Mouse (Mus musculus) midbrain, postnatal 0 days (tissue): ENCODE measurements around the gene Slc34a2. TPM values are rescaled to one million over a fixed set of nuclear protein-coding genes. Genes with fewer than 3 reads are reported as not detected.

ENCODE experiments used
- ATAC-seq: fragments of 200-750 bp; cut with Nextera tagmentation; 2 replicates; pipeline ENCODE4 v1.8.0; 2017; ENCODE audit warnings: moderate number of reproducible peaks, mild to moderate bottlenecking, moderate TSS enrichment, moderate library complexity; ENCODE audit not compliant: low FRiP score
- DNase-seq: peaks from one replicate; pipeline ENCODE4 v3.0.0-alpha.2; 2015; ENCODE audit warnings: low spot score
- H3K27ac ChIP-seq: fragments of 300-500 bp; sonication (generic); 2 replicates; pipeline ENCODE4 v1.5.1; 2014; ENCODE audit warnings: low read depth, mild to moderate bottlenecking, low read length, mixed read lengths
- H3K27me3 ChIP-seq: fragments of 300-500 bp; sonication (generic); 2 replicates; pipeline ENCODE4 v1.6.1; 2014; ENCODE audit warnings: low read length, control low read depth, mixed read lengths; ENCODE audit not compliant: insufficient read depth
- H3K36me3 ChIP-seq: fragments of 300-500 bp; sonication (generic); 2 replicates; pipeline ENCODE4 v1.6.1; 2014; ENCODE audit warnings: low read length, control low read depth, mixed read lengths; ENCODE audit not compliant: insufficient read depth
- H3K4me1 ChIP-seq: fragments of 300-500 bp; sonication (generic); 2 replicates; pipeline ENCODE4 v1.6.1; 2014; ENCODE audit warnings: mild to moderate bottlenecking, control low read depth, antibody characterized with exemption, low read length, mixed read lengths; ENCODE audit not compliant: insufficient read depth
- H3K4me2 ChIP-seq: fragments of 300-500 bp; sonication (generic); 2 replicates; pipeline ENCODE4 v1.6.1; 2014; ENCODE audit warnings: low read depth, mild to moderate bottlenecking, low read length, mixed read lengths; ENCODE audit not compliant: poor library complexity, severe bottlenecking
- H3K4me3 ChIP-seq: fragments of 300-500 bp; sonication (generic); 2 replicates; pipeline ENCODE4 v1.5.1; 2014; ENCODE audit warnings: low read depth, mild to moderate bottlenecking, low read length, moderate library complexity
- H3K9ac ChIP-seq: fragments of 300-500 bp; sonication (generic); replicated peaks from 2 replicates; pipeline ENCODE4 v1.6.1; 2014; ENCODE audit warnings: mild to moderate bottlenecking, low read length, moderate library complexity, mixed read lengths; ENCODE audit not compliant: poor library complexity, severe bottlenecking
- H3K9me3 ChIP-seq: fragments of 300-500 bp; sonication (generic); 2 replicates; pipeline ENCODE4 v1.6.1; 2016; ENCODE audit warnings: low read length, control low read depth
- CTCF ChIP-seq: IDR thresholded peaks from 2 replicates; pipeline ENCODE4 v1.5.1; 2016; ENCODE audit warnings: antibody characterized with exemption, mild to moderate bottlenecking
- WGBS: fragments of 180-500 bp; shearing (Covaris S2); extraction: QIAGEN DNeasy Blood & Tissue Kit; methylation state at CpG from one replicate; pipeline ENCODE4 v1.1.7; 2014; 5-methylcytosine and 5-hydroxymethylcytosine counted together
- polyA plus RNA-seq: library from polyadenylated mRNA; unstranded; fragments of >200 nt; fragmentation: Nextera tagmentation; extraction: Ambion mirVana; gene quantifications from 2 replicates; pipeline ENCODE4 v1.2.1, GENCODE M21; 2015
- total RNA-seq: library from RNA; depleted of rRNA; stranded (reverse); fragments of >200 nt; gene quantifications from 2 replicates; pipeline ENCODE4 v1.2.3, GENCODE M21; 2014; rRNA removed

Slc34a2 gene
- total RNA-seq (0.47 and 0.77 TPM in 2 replicates), polyA plus RNA-seq (0.15 and 0.36 TPM in 2 replicates)

DNA sequence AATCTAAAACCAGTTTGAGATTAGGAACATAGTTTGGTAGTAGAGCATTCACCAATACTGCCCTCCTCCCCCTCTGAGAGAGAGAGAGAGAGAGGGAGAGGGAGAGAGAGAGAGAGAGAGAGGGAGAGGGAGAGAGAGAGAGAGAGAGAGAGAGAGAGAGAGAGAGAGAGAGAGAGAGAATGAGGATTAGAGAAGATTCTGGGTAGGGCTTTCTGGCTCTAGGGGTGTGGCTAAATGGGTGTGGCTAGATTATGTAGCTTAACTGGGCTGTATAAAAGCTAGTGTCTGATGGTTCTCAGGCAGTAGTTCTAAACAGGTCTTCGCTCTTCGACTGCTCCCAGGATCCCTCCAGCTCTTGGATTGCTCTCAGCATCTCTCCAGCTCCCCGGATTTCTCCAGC lies at the start of gene Slc34a2:
Slc34a2 (plus strand) TSS at position 301 of the 400 bp plus-strand sequence.
- H3K27me3 ChIP-seq, result no peaks in the 10 kb centered on the region
- no peak for DNase-seq
- no peaks in the 10 kb centered on the region for H3K36me3 ChIP-seq
- H3K4me1 ChIP-seq, result no peaks in the 10 kb centered on the region
- 93% methylated on average over 3 of the region's 3 CpGs for WGBS
- H3K9ac ChIP-seq, result no peak within 1 kb of the TSS
- H3K27ac ChIP-seq, result no peak within 1 kb of the TSS
- TF ChIP-seq CTCF, result no peak
- no peak within 1 kb of the TSS for H3K4me3 ChIP-seq
- H3K4me2 ChIP-seq, result no peak within 1 kb of the TSS
- ATAC-seq, result no peak
- H3K9me3 ChIP-seq, result no peaks in the 10 kb centered on the region

DNA sequence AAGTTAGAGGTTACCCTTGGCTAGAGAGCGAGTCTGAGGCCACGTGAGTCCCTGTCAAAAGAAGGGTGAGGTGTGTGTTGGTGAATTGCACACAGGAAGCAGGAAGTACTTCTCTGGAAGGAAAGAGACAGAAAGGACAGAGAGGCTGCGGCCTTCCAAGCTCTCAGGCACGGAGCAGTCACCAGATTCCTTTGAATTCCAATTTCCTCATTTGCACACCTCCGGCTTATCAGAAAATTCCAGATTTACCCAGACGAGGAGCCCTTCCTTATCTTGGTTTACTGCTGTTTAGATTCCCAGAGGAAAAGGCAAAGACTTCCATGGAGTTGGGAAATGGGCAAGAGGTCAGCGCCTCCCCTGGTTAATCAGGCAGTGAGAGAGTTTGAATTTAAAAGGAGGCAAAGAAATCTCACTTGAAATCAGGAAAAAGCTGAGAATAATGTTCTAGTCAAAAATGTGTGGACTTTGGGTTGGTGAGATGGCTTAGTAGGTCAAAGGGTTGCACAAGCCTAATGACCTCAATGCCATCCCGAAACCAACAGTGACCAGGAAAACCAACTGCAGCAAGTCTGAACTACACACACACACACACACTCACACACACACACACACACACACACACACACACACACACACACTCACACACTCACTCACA lies 47.1 kb upstream of the Slc34a2 start:
- H3K27me3 ChIP-seq, result no peaks in the 10 kb centered on the region
- no peaks in the 10 kb centered on the region for H3K9me3 ChIP-seq
- no peaks in the 10 kb centered on the region for H3K4me1 ChIP-seq
- no peak overlapping the region for H3K27ac ChIP-seq
- WGBS, result 76% methylated on average over 8 of the region's 8 CpGs
- H3K4me2 ChIP-seq, result no peak overlapping the region
- no peak overlapping the region for H3K9ac ChIP-seq
- no peak for TF ChIP-seq CTCF
- H3K4me3 ChIP-seq, result no peak overlapping the region
- DNase-seq (no peak), ATAC-seq (no peak)
- no peaks in the 10 kb centered on the region for H3K36me3 ChIP-seq

DNA sequence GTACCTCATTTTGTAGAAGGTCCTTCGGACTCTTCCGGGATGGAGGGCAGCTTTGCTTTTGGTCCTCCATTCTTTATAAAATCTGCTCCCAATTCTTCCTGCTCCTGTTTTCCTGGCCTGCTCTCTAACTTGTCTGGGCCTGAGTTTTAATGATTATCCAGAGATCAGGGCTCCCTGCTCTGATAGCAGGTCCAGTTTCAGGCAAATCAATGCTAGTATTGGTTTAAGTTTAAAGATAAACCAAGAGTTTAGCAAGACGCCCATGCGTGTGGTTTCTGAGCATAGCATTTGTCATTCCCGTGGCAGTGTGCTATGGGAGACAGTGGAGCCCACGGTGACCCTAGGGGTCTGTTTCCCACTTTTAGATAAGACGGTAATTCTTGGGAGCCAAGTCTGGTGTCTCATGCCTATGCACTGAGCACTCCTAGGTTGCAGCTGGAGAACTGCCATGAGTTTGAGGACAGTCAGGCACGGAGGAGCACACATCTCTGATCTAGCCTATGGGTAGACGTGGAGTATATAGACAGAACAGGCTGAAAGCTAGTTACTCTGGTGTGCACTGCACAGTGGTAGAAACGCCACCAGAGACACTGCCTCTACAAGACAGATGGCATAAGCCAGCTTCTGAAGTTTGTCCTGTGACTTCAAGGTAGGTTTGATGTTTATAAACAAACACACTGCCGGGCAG lies 45.5 kb upstream of the Slc34a2 start:
- Histone ChIP-seq H3K9ac (no peak overlapping the region), H3K9me3 (no peaks in the 10 kb centered on the region), H3K36me3 (no peaks in the 10 kb centered on the region), H3K4me1 (no peaks in the 10 kb centered on the region), H3K4me2 (no peak overlapping the region), H3K27me3 (no peaks in the 10 kb centered on the region), H3K4me3 (no peak overlapping the region), H3K27ac (no peak overlapping the region)
- TF ChIP-seq CTCF, result no peak
- ATAC-seq (no peak), DNase-seq (no peak)
- WGBS, result 91% methylated on average over 11 of the region's 11 CpGs

DNA sequence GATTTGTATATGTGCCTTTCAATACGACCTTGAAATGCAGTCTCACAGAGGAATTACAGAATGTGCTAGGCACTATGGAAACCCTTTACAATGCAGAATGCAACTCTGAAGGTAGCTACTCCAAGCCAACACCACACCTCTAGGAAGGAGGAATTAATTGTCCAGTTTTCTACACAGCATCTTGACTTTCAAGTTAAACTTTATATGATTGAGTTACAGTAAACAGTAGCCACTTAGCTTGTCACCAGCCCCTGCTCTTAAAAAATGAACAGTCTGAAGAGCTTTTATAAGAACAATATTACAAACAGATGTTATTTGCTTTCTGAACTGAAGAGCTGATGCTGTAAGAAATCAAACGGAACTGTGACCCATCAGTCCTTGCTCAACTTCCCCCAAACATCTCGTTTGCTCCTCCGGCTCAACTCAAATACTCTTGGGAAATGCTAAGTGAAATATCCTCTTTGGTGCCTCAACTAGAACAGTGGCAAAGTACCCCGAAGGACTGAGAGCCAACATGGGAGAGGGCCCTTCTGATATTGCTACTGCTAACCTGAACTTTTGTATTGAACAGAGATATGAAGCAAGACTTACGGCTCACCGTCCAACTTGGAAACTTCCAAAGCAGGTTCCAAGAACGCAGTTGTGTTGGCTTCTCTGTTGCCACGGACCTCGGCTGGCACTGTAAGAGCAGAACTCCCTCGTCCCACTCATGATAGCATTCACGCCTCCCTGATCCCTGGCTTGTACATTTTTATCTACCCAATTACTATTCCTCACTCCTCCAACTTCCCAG lies 44.2 kb upstream of the Slc34a2 start:
- WGBS, result 89% methylated on average over 12 of the region's 12 CpGs
- TF ChIP-seq CTCF, result no peak

DNA sequence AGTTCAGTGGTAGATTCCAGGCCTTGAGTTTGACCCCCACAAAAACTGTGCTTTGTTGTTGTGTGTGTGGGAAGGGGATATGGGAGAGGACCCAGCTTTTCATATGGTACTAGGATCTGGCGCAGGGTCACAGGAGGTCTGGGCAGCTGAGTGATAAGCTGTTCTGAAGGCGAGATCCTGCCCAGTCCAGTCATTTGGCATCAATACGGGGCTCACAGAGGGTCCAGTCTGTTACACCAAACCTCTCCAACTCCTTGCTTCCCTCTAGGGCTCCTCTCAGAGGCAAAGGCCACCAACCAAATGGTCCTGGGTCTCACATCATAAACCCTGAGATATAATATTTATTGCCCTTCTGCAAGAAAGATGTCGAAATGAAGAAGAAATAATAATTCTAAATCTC lies 42.4 kb upstream of the Slc34a2 start:
- no peak for TF ChIP-seq CTCF
- H3K4me3 ChIP-seq, result no peak overlapping the region
- H3K36me3 ChIP-seq, result no peaks in the 10 kb centered on the region
- H3K27ac ChIP-seq, result no peak overlapping the region
- H3K4me1 ChIP-seq, result no peaks in the 10 kb centered on the region
- H3K9ac ChIP-seq, result no peak overlapping the region
- ATAC-seq (no peak), DNase-seq (no peak)
- 89% methylated on average over 4 of the region's 4 CpGs for WGBS
- H3K9me3 ChIP-seq, result no peaks in the 10 kb centered on the region
- no peaks in the 10 kb centered on the region for H3K27me3 ChIP-seq
- H3K4me2 ChIP-seq, result no peak overlapping the region

More for the DNA sequence above, 44.2 kb upstream of the Slc34a2 start:
- Histone ChIP-seq H3K36me3 (no peaks in the 10 kb centered on the region), H3K4me1 (no peaks in the 10 kb centered on the region), H3K27ac (no peak overlapping the region), H3K9me3 (no peaks in the 10 kb centered on the region), H3K9ac (no peak overlapping the region), H3K4me2 (no peak overlapping the region), H3K27me3 (no peaks in the 10 kb centered on the region), H3K4me3 (no peak overlapping the region)
- ATAC-seq (no peak), DNase-seq (no peak)
